Mouse (Mus musculus): ENCODE results near the gene Gm49361. TPM values are rescaled to one million over a fixed set of nuclear protein-coding genes. Genes with fewer than 3 reads are reported as not detected.

The Gm49361 gene
- not detected in 2 replicates for polyA plus RNA-seq (2012; rRNA removed)

GRCm38 (mm10) chr14:57746001-57746771 is at the start of gene Gm49361:
Gene Gm49361 (minus strand): TSS chr14:57746103.

DNA sequence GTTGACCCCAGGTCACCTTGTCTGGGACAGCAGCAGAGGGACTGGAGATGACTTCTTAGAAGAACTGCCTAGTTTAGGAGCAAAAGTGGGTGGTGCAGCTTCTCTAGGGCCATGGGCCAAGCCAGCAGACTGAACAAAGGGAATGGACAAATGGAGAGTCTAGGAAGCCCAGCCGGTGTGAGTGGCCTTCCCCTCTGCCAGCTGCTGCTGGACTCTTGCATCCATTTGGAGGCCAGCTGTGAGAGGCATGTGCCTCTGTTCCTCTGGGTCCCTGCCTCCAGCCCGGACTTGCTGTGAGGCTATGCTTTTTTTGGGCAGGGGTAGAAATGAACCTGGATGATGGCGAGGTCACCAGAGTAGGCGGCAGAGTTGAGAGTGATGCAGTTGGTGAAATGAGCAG is 12.3 kb upstream of the Gm49361 start, which contains the start of gene Lats2:
Lats2 (minus strand) TSS at position 152 of the 400 bp plus-strand sequence.

GRCm38 (mm10) chr14:57664822-57665627 is 80.9 kb downstream of the Gm49361 start, which contains the start of gene Xpo4:
Gene Xpo4 (minus strand): TSS chr14:57665430.

Other genes starting within 250 kb of the Gm49361 start
- 19.0 and 22.9 TPM in 2 replicates for gene Il17d, start 221.3 kb downstream of the Gm49361 start, polyA plus RNA-seq (2012; rRNA removed)
- gene Eef1akmt1, start 174.5 kb downstream of the Gm49361 start, polyA plus RNA-seq (2012; rRNA removed), result 41.7 and 42.2 TPM in 2 replicates
- 9.0 and 9.6 TPM in 2 replicates for gene Xpo4, start 80.7 kb downstream of the Gm49361 start, polyA plus RNA-seq (2012; rRNA removed)
- 10.4 and 12.7 TPM in 2 replicates for gene Lats2, start 12.3 kb upstream of the Gm49361 start, polyA plus RNA-seq (2012; rRNA removed)
- 36.4 and 38.7 TPM in 2 replicates for gene Sap18, start 52.1 kb upstream of the Gm49361 start, polyA plus RNA-seq (2012; rRNA removed)
- 7.8 and 9.8 TPM in 2 replicates for gene Ska3, start 80.1 kb upstream of the Gm49361 start, polyA plus RNA-seq (2012; rRNA removed)
- gene Mrpl57, start 80.1 kb upstream of the Gm49361 start, polyA plus RNA-seq (2012; rRNA removed), result 73.4 and 76.6 TPM in 2 replicates
- gene Zdhhc20, start 144.2 kb upstream of the Gm49361 start, polyA plus RNA-seq (2012; rRNA removed), result 27.0 and 27.5 TPM in 2 replicates